Mouse (Mus musculus) midbrain, embryonic 16.5 days (tissue): ENCODE measurements around the gene Fam71d. TPM values are rescaled to one million over a fixed set of nuclear protein-coding genes. Genes with fewer than 3 reads are reported as not detected.

Experiments used
- ATAC-seq: fragments of 200-750 bp; cut with Nextera tagmentation; 2 replicates; pipeline ENCODE4 v1.8.0; 2017; ENCODE audit warnings: moderate TSS enrichment
- H3K27ac ChIP-seq: fragments of 300-500 bp; sonication (generic); 2 replicates; pipeline ENCODE4 v1.5.1; 2014; ENCODE audit warnings: mild to moderate bottlenecking, low read length, mixed read lengths
- H3K27me3 ChIP-seq: fragments of 300-500 bp; sonication (generic); 2 replicates; pipeline ENCODE4 v1.6.1; 2014; ENCODE audit warnings: low read depth, low read length, mixed read lengths; ENCODE audit not compliant: control insufficient read depth, insufficient read depth
- H3K36me3 ChIP-seq: fragments of 300-500 bp; sonication (generic); 2 replicates; pipeline ENCODE4 v1.6.1; 2014; ENCODE audit warnings: mild to moderate bottlenecking, low read length, moderate library complexity, mixed read lengths; ENCODE audit not compliant: control insufficient read depth, insufficient read depth
- H3K4me1 ChIP-seq: fragments of 300-500 bp; sonication (generic); 2 replicates; pipeline ENCODE4 v1.6.1; 2014; ENCODE audit warnings: mild to moderate bottlenecking, low read length, mixed read lengths; ENCODE audit not compliant: control insufficient read depth, insufficient read depth
- H3K4me2 ChIP-seq: fragments of 300-500 bp; sonication (generic); 2 replicates; pipeline ENCODE4 v1.6.1; 2014; ENCODE audit warnings: mild to moderate bottlenecking, low read length, mixed read lengths
- H3K4me3 ChIP-seq: fragments of 300-500 bp; sonication (generic); 2 replicates; pipeline ENCODE4 v1.5.1; 2014; ENCODE audit warnings: low read depth, mild to moderate bottlenecking, low read length, moderate library complexity, mixed read lengths
- H3K9ac ChIP-seq: fragments of 300-500 bp; sonication (generic); 2 replicates; pipeline ENCODE4 v1.6.1; 2014; ENCODE audit warnings: low read depth, low read length, mixed read lengths
- H3K9me3 ChIP-seq: fragments of 300-500 bp; sonication (generic); replicated peaks from 2 replicates; pipeline ENCODE4 v1.6.1; 2014; ENCODE audit warnings: mild to moderate bottlenecking, low read length, mixed read lengths; ENCODE audit not compliant: control insufficient read depth, poor library complexity, severe bottlenecking
- WGBS: fragments of 180-500 bp; shearing (Covaris S2); extraction: QIAGEN DNeasy Blood & Tissue Kit; methylation state at CpG from one replicate; pipeline ENCODE4 v1.1.7; 2014; 5-methylcytosine and 5-hydroxymethylcytosine counted together
- polyA plus RNA-seq: library from polyadenylated mRNA; unstranded; fragments of >200 nt; fragmentation: Nextera tagmentation; extraction: Ambion mirVana; gene quantifications from 2 replicates; pipeline ENCODE4 v1.2.1, GENCODE M21; 2015

Gene Fam71d
- polyA plus RNA-seq = 0.21 and 0.26 TPM in 2 replicates

GRCm38 (mm10) chr12:78691325-78691724 lies at the start of gene Fam71d:
Gene Fam71d (plus strand): TSS chr12:78691535.
- no peak within 1 kb of the TSS for H3K27ac ChIP-seq
- ATAC-seq = no peak
- no peak within 1 kb of the TSS for H3K4me3 ChIP-seq
- H3K27me3 ChIP-seq = no peaks in the 10 kb centered on the region
- no peaks in the 10 kb centered on the region for H3K9me3 ChIP-seq
- no peaks in the 10 kb centered on the region for H3K36me3 ChIP-seq
- no peak within 1 kb of the TSS for H3K9ac ChIP-seq
- no peaks in the 10 kb centered on the region for H3K4me1 ChIP-seq
- 69% methylated on average over 1 of the region's 1 CpGs for WGBS
- no peak within 1 kb of the TSS for H3K4me2 ChIP-seq

- Histone ChIP-seq H3K4me3 (no peak overlapping the region), H3K27ac (no peak overlapping the region)
- no peak for ATAC-seq
Observed at GRCm38 (mm10) chr12:78643691-78644090, 47.6 kb upstream of the Fam71d start.

GRCm38 (mm10) chr12:78645282-78645681 lies 46.1 kb upstream of the Fam71d start:
- Histone ChIP-seq H3K4me1 (no peaks in the 10 kb centered on the region), H3K4me3 (no peak overlapping the region), H3K9ac (no peak overlapping the region), H3K4me2 (no peak overlapping the region), H3K36me3 (no peaks in the 10 kb centered on the region), H3K9me3 (no peaks in the 10 kb centered on the region), H3K27ac (no peak overlapping the region), H3K27me3 (no peaks in the 10 kb centered on the region)
- no peak for ATAC-seq
- 98% methylated on average over 1 of the region's 1 CpGs for WGBS

More at GRCm38 (mm10) chr12:78643691-78644090, 47.6 kb upstream of the Fam71d start:
- no peaks in the 10 kb centered on the region for H3K9me3 ChIP-seq
- H3K36me3 ChIP-seq = no peaks in the 10 kb centered on the region
- H3K27me3 ChIP-seq = no peaks in the 10 kb centered on the region
- no peaks in the 10 kb centered on the region for H3K4me1 ChIP-seq
- WGBS = 68% methylated on average over 2 of the region's 2 CpGs
- no peak overlapping the region for H3K4me2 ChIP-seq
- H3K9ac ChIP-seq = no peak overlapping the region

GRCm38 (mm10) chr12:78659718-78660304 lies 31.5 kb upstream of the Fam71d start:
- Histone ChIP-seq H3K27ac (no peak overlapping the region), H3K4me2 (no peak overlapping the region), H3K9ac (no peak overlapping the region), H3K4me1 (no peaks in the 10 kb centered on the region), H3K27me3 (no peaks in the 10 kb centered on the region), H3K4me3 (no peak overlapping the region), H3K36me3 (peaks cover 3% of the 10 kb centered on the region; the same call in 1 of the 2 replicates), H3K9me3 (no peaks in the 10 kb centered on the region)
- 61% methylated on average over 2 of the region's 2 CpGs for WGBS
- no peak for ATAC-seq

GRCm38 (mm10) chr12:78678101-78678806 lies 13.1 kb upstream of the Fam71d start:
- no peak overlapping the region for H3K4me2 ChIP-seq
- H3K27me3 ChIP-seq = no peaks in the 10 kb centered on the region
- no peak overlapping the region for H3K4me3 ChIP-seq
- no peaks in the 10 kb centered on the region for H3K9me3 ChIP-seq
- H3K36me3 ChIP-seq = no peaks in the 10 kb centered on the region
- no peaks in the 10 kb centered on the region for H3K4me1 ChIP-seq
- no peak overlapping the region for H3K27ac ChIP-seq
- WGBS = 85% methylated on average over 5 of the region's 5 CpGs
- ATAC-seq = no peak
- H3K9ac ChIP-seq = no peak overlapping the region

- WGBS = 90% methylated on average over 2 of the region's 2 CpGs
- no peak overlapping the region for H3K9ac ChIP-seq
- H3K9me3 ChIP-seq = no peaks in the 10 kb centered on the region
- H3K4me2 ChIP-seq = no peak overlapping the region
- ATAC-seq = no peak
- no peak overlapping the region for H3K4me3 ChIP-seq
- H3K27me3 ChIP-seq = no peaks in the 10 kb centered on the region
- H3K36me3 ChIP-seq = no peaks in the 10 kb centered on the region
- no peaks in the 10 kb centered on the region for H3K4me1 ChIP-seq
- H3K27ac ChIP-seq = no peak overlapping the region
Observed at GRCm38 (mm10) chr12:78678807-78679189, 12.5 kb upstream of the Fam71d start.

- H3K27me3 ChIP-seq = no peaks in the 10 kb centered on the region
- WGBS = 97% methylated on average over 2 of the region's 2 CpGs
- H3K9ac ChIP-seq = no peak overlapping the region
- H3K27ac ChIP-seq = no peak overlapping the region
- no peaks in the 10 kb centered on the region for H3K9me3 ChIP-seq
- no peak overlapping the region for H3K4me3 ChIP-seq
- no peaks in the 10 kb centered on the region for H3K4me1 ChIP-seq
- no peak for ATAC-seq
- H3K36me3 ChIP-seq = 0 out of 2 replicates have a peak, but pooled peaks cover 2% of the 10 kb centered on the region
- H3K4me2 ChIP-seq = no peak overlapping the region
Observed at GRCm38 (mm10) chr12:78681048-78681447, 10.3 kb upstream of the Fam71d start.

GRCm38 (mm10) chr12:78682279-78682678 lies 9.1 kb upstream of the Fam71d start:
- Histone ChIP-seq H3K27ac (no peak overlapping the region), H3K9ac (no peak overlapping the region), H3K9me3 (no peaks in the 10 kb centered on the region), H3K27me3 (no peaks in the 10 kb centered on the region), H3K4me3 (no peak overlapping the region), H3K36me3 (0 out of 2 replicates have a peak, but pooled peaks cover 2% of the 10 kb centered on the region), H3K4me2 (no peak overlapping the region), H3K4me1 (no peaks in the 10 kb centered on the region)
- ATAC-seq = no peak
- 88% methylated on average over 4 of the region's 4 CpGs for WGBS

GRCm38 (mm10) chr12:78685669-78686215 lies 5.6 kb upstream of the Fam71d start:
- 0 out of 2 replicates have a peak, but pooled peaks cover 2% of the 10 kb centered on the region for H3K36me3 ChIP-seq
- H3K4me1 ChIP-seq = no peaks in the 10 kb centered on the region
- H3K27ac ChIP-seq = no peak overlapping the region
- H3K4me2 ChIP-seq = no peak overlapping the region
- ATAC-seq = no peak
- H3K9me3 ChIP-seq = no peaks in the 10 kb centered on the region
- no peak overlapping the region for H3K9ac ChIP-seq
- no peaks in the 10 kb centered on the region for H3K27me3 ChIP-seq
- H3K4me3 ChIP-seq = no peak overlapping the region
- 88% methylated on average over 1 of the region's 1 CpGs for WGBS
